Mouse (Mus musculus): ENCODE data around the gene Fbxo28. TPM values are rescaled to one million over a fixed set of nuclear protein-coding genes. Genes with fewer than 3 reads are reported as not detected.

Gene Fbxo28
- 40.4 and 42.3 TPM in 2 replicates for polyA plus RNA-seq (2014; fragmentation: Nextera tagmentation; extraction: Ambion mirVana)

DNA sequence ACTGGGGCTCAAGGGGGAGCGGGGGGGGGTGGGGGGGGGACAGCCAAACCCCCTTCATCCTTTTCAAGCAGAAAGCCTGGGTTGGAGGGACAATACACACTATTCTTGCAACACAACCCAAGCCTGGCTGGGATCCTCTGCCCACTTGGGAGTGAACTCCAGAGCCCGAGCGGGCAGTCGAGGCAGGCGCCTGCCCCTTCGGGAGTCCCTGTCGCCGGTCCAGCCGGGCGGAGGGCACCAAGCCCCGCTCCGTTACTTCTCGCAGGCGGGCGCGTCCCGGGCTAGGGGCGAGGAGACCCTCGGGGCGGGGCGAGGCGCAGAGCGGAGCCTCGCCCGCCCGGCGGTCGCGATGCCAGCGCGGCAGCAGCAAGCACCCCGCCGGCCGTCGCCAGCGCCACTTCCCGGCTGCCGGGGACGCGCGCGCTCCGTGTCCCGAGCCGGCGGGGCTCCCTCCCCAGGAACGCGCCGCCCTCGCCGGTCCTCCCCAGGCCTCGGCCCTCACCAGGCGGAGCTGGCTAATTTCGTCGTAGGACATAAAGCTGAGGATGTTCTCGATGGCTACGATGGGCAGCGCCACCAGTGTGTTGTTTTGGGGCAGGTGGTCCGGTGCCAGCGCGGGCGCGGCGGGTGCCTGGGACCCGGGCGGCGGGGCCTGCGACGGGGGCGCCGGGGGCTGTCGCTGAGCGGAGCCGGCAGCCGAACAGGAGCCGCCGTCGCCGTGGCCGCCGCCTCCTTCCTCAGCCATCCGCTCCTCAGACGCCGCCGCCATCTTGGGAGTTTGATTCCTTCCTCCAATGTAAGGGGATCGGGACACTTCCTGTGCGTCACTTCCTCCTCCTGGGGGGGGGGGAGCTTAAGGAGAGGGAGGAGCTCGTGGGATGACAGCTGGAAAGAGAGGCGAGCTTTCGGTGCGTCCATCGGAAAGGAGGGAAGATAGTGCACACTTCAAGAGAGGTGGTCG is at the start of gene Fbxo28:
Gene Fbxo28 (minus strand): TSS at position 809 of the 961 bp plus-strand sequence.
- Histone ChIP-seq H3K27me3 (ENCODE audit: control insufficient read depth, insufficient read depth, low read length) (no peaks in the 10 kb centered on the region; the same call in 1 of the 2 replicates), H3K27ac (ENCODE audit: low read depth, low read length) (peak within 1 kb of the TSS; percentile 77), H3K4me1 (ENCODE audit: control insufficient read depth, insufficient read depth, low read length) (peaks cover 15% of the 10 kb centered on the region), H3K4me2 (ENCODE audit: low read depth, low read length) (peak within 1 kb of the TSS; percentile 64), H3K36me3 (ENCODE audit: control insufficient read depth, insufficient read depth, low read length) (no peaks in the 10 kb centered on the region), H3K9me3 (ENCODE audit: control insufficient read depth, low read length) (no peaks in the 10 kb centered on the region), H3K4me3 (ENCODE audit: low read depth, low read length) (peak within 1 kb of the TSS; percentile 91), H3K9ac (replicated peaks; ENCODE audit: low read depth, low read length) (peak within 1 kb of the TSS; percentile 87)
- under 1% methylated on average over 74 of the region's 93 CpGs for WGBS
- peak; percentile 96 for ATAC-seq (ENCODE audit: low read depth)

DNA sequence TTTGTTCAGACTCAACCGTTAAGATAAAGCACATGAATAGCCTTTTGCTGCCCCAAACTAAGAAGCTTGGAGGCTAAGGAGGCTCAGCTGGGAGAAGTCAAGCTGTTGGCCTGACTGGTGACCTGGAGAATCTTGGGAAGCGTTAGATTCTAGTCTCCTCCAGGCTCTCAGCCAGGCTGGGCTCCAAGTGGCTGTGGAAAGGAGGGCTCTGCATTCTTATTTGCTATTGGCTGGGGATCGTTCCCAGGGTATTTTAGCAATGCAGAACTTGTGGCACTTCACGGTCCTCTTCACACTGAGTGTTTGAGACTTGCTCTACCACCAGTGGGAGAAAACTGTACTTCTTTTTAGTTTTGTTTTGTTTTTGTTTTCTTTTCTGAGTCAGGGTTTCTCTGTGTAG is 47.3 kb upstream of the Fbxo28 start:
- 60% methylated on average over 4 of the region's 4 CpGs for WGBS
- Histone ChIP-seq H3K4me3 (ENCODE audit: low read depth, low read length) (no peak overlapping the region), H3K4me2 (ENCODE audit: low read depth, low read length) (no peak overlapping the region), H3K27ac (ENCODE audit: low read depth, low read length) (no peak overlapping the region), H3K4me1 (ENCODE audit: control insufficient read depth, insufficient read depth, low read length) (no peaks in the 10 kb centered on the region), H3K9me3 (ENCODE audit: control insufficient read depth, low read length) (no peaks in the 10 kb centered on the region), H3K36me3 (ENCODE audit: control insufficient read depth, insufficient read depth, low read length) (no peaks in the 10 kb centered on the region), H3K9ac (replicated peaks; ENCODE audit: low read depth, low read length) (no peak overlapping the region), H3K27me3 (ENCODE audit: control insufficient read depth, insufficient read depth, low read length) (no peaks in the 10 kb centered on the region)
- ATAC-seq (ENCODE audit: low read depth) = no peak

DNA sequence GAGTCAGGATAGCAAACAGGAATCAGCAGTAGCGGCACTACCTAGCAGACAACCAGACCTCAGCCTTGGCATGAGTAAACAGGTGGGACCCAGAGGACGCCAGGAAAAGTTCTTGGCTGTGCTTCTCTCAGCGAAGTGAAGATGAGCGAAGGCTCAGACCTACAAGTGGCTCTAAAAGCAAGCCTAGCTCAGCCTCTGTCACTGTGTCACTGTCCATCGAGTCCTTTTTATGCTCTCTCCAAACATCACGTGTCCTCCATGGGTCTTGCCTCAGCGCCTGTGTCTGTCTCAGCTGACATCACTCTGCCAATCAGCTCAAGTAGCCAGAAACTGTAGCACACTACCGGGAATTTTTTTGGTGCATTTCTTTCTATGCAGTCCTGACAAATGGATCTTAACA is 45.0 kb upstream of the Fbxo28 start:
- H3K4me1 ChIP-seq (ENCODE audit: control insufficient read depth, insufficient read depth, low read length) = no peaks in the 10 kb centered on the region
- no peak for ATAC-seq (ENCODE audit: low read depth)
- no peak overlapping the region for H3K4me2 ChIP-seq (ENCODE audit: low read depth, low read length)
- no peaks in the 10 kb centered on the region for H3K36me3 ChIP-seq (ENCODE audit: control insufficient read depth, insufficient read depth, low read length)
- no peaks in the 10 kb centered on the region for H3K9me3 ChIP-seq (ENCODE audit: control insufficient read depth, low read length)
- H3K27ac ChIP-seq (ENCODE audit: low read depth, low read length) = no peak overlapping the region
- H3K4me3 ChIP-seq (ENCODE audit: low read depth, low read length) = no peak overlapping the region
- WGBS = 92% methylated on average over 8 of the region's 8 CpGs
- H3K27me3 ChIP-seq (ENCODE audit: control insufficient read depth, insufficient read depth, low read length) = no peaks in the 10 kb centered on the region
- H3K9ac ChIP-seq (replicated peaks; ENCODE audit: low read depth, low read length) = no peak overlapping the region

DNA sequence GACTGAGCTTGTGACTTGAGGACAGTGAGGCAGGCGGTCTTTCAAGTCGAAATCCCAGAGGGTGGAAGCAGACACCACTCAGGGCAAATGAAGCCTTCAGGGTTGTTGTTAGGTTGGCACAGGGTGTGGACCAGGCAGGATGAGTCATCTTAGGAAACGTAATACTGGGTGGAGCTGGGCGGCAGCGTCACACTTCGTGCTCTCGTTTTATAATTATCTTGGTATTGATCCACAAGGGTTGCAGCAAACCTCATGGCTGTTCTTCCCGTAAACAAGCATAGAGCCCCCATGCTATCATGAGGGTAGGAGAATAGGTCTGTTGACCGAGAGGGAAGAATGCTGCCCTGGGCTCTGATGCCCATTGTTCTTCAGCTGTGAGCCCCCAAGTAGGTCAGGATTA is 41.7 kb upstream of the Fbxo28 start:
- no peak for ATAC-seq (ENCODE audit: low read depth)
- Histone ChIP-seq H3K9me3 (ENCODE audit: control insufficient read depth, low read length) (no peaks in the 10 kb centered on the region), H3K27me3 (ENCODE audit: control insufficient read depth, insufficient read depth, low read length) (no peaks in the 10 kb centered on the region), H3K27ac (ENCODE audit: low read depth, low read length) (no peak overlapping the region), H3K9ac (replicated peaks; ENCODE audit: low read depth, low read length) (no peak overlapping the region), H3K4me2 (ENCODE audit: low read depth, low read length) (no peak overlapping the region), H3K4me3 (ENCODE audit: low read depth, low read length) (no peak overlapping the region), H3K36me3 (ENCODE audit: control insufficient read depth, insufficient read depth, low read length) (no peaks in the 10 kb centered on the region), H3K4me1 (ENCODE audit: control insufficient read depth, insufficient read depth, low read length) (no peaks in the 10 kb centered on the region)
- WGBS = 68% methylated on average over 9 of the region's 9 CpGs

DNA sequence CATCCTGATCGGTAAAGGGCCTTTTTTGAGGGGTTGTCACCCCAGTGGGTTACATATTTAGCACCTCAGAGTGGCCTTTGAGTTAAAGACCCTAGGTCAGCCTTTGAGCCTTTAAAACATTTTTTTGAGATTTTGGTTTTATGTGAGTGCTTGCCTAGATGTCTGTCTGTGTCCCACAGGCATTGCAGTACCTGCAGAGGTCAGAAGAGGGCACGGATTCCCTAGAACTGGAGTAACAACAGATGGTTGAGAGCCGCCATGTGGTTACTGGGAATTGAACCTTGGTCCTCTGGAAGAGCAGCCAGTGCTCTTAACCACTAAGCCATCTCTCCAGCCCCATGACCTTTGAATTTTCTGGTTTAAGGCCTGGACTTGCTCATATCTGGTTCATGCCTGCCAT is 39.9 kb upstream of the Fbxo28 start:
- Histone ChIP-seq H3K27ac (ENCODE audit: low read depth, low read length) (no peak overlapping the region), H3K4me2 (ENCODE audit: low read depth, low read length) (no peak overlapping the region), H3K4me3 (ENCODE audit: low read depth, low read length) (no peak overlapping the region), H3K9ac (replicated peaks; ENCODE audit: low read depth, low read length) (no peak overlapping the region), H3K9me3 (ENCODE audit: control insufficient read depth, low read length) (no peaks in the 10 kb centered on the region), H3K4me1 (ENCODE audit: control insufficient read depth, insufficient read depth, low read length) (no peaks in the 10 kb centered on the region), H3K27me3 (ENCODE audit: control insufficient read depth, insufficient read depth, low read length) (no peaks in the 10 kb centered on the region), H3K36me3 (ENCODE audit: control insufficient read depth, insufficient read depth, low read length) (no peaks in the 10 kb centered on the region)
- ATAC-seq (ENCODE audit: low read depth) = no peak
- 75% methylated on average over 3 of the region's 3 CpGs for WGBS

DNA sequence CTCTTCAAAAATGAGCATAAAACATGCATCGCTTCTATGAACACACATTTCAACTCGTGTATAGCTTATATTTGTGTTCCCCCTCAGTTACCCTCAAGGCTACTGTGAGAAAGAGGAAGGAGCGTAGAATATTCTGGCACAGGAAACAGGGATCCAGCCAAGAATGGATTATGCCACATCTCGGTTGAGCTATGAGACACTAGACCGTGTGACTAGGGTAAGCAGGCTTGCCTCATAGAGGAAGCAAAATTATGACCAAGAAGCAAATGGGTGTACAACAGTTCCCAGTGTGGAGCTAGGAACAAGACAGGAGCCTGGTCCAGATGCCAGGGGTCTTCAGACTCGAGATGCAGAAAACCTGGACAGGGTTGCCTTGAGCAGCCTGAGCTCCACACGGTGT is 39.3 kb upstream of the Fbxo28 start:
- H3K4me2 ChIP-seq (ENCODE audit: low read depth, low read length) = no peak overlapping the region
- no peaks in the 10 kb centered on the region for H3K36me3 ChIP-seq (ENCODE audit: control insufficient read depth, insufficient read depth, low read length)
- no peaks in the 10 kb centered on the region for H3K27me3 ChIP-seq (ENCODE audit: control insufficient read depth, insufficient read depth, low read length)
- H3K9me3 ChIP-seq (ENCODE audit: control insufficient read depth, low read length) = no peaks in the 10 kb centered on the region
- no peak overlapping the region for H3K9ac ChIP-seq (replicated peaks; ENCODE audit: low read depth, low read length)
- no peaks in the 10 kb centered on the region for H3K4me1 ChIP-seq (ENCODE audit: control insufficient read depth, insufficient read depth, low read length)
- H3K4me3 ChIP-seq (ENCODE audit: low read depth, low read length) = no peak overlapping the region
- H3K27ac ChIP-seq (ENCODE audit: low read depth, low read length) = no peak overlapping the region
- no peak for ATAC-seq (ENCODE audit: low read depth)
- WGBS = 84% methylated on average over 7 of the region's 7 CpGs

DNA sequence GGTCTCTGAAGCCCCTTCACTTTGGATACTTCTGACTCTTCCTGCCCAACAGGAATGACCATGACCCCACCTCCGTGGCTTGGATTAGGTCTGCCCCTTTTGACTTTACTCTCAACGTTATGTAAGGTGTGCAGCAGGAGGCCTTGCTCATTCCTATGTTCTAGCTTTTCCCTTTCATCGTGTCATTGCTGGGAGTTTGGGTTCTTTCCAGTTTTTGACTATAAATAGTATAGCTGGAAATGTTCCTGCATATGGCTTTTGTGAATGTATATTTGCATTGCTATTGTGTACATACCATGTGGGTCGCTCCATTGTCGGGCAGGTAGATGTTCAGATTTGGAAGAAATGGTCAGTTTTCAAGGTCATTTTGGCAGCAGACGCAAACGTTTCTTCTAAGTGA is 37.4 kb upstream of the Fbxo28 start:
- Histone ChIP-seq H3K9me3 (ENCODE audit: control insufficient read depth, low read length) (no peaks in the 10 kb centered on the region), H3K9ac (replicated peaks; ENCODE audit: low read depth, low read length) (no peak overlapping the region), H3K36me3 (ENCODE audit: control insufficient read depth, insufficient read depth, low read length) (no peaks in the 10 kb centered on the region), H3K27ac (ENCODE audit: low read depth, low read length) (no peak overlapping the region), H3K27me3 (ENCODE audit: control insufficient read depth, insufficient read depth, low read length) (no peaks in the 10 kb centered on the region), H3K4me3 (ENCODE audit: low read depth, low read length) (no peak overlapping the region), H3K4me2 (ENCODE audit: low read depth, low read length) (no peak overlapping the region), H3K4me1 (ENCODE audit: control insufficient read depth, insufficient read depth, low read length) (no peaks in the 10 kb centered on the region)
- no peak for ATAC-seq (ENCODE audit: low read depth)
- WGBS = 86% methylated on average over 7 of the region's 7 CpGs

DNA sequence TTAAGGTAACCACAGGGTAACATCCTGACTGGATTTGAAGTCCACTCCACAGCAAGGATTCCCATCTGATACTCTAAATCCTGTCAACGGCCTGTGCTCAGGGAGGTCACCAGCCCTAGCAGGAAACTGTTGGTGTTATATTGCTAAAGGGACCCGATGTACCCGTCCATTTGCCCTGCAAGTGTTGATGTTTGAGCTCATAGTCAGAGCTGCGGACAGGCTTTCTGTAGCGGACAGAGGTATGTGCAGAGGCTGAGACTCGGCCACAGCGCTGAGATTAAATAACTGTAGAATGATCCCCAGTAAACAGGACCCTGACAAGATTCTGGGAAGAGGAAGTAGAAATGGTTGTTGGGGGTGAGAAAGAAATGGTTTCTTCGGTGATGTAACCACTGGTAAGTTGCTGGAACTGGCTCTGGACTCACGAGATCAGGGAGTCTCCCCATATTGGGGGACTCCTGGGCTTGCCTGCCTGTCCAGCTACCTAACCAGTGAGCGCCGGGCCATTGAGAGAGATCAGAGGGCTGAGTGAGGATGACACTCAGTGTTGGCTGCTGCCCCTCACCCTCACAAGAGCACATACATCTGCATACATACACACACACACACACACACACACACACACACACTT is 36.9 kb upstream of the Fbxo28 start:
- ATAC-seq (ENCODE audit: low read depth) = no peak
- 88% methylated on average over 11 of the region's 11 CpGs for WGBS
- Histone ChIP-seq H3K4me1 (ENCODE audit: control insufficient read depth, insufficient read depth, low read length) (no peaks in the 10 kb centered on the region), H3K36me3 (ENCODE audit: control insufficient read depth, insufficient read depth, low read length) (no peaks in the 10 kb centered on the region), H3K27ac (ENCODE audit: low read depth, low read length) (no peak overlapping the region), H3K27me3 (ENCODE audit: control insufficient read depth, insufficient read depth, low read length) (no peaks in the 10 kb centered on the region), H3K4me3 (ENCODE audit: low read depth, low read length) (no peak overlapping the region), H3K9me3 (ENCODE audit: control insufficient read depth, low read length) (no peaks in the 10 kb centered on the region), H3K4me2 (ENCODE audit: low read depth, low read length) (no peak overlapping the region), H3K9ac (replicated peaks; ENCODE audit: low read depth, low read length) (no peak overlapping the region)

DNA sequence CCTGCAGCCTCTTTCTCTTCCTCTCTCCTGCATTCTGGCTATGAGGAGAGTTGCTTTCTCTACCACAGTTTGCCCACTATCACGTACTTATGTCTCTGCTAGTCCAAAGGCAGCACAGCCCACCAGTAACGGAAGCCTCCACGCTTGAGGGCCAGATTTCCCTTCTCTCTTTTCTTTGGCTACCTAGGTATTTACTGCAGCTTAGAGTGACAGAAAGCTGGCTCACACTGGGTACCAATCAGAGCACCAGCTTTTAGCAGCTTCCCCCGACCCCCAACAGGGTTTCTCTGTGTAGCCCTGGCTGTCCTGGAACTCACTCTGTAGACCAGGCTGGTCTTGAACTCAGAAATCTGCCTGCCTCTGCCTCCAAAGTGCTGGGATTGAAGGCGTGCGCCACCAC is 36.1 kb upstream of the Fbxo28 start:
- Histone ChIP-seq H3K27me3 (ENCODE audit: control insufficient read depth, insufficient read depth, low read length) (no peaks in the 10 kb centered on the region), H3K27ac (ENCODE audit: low read depth, low read length) (no peak overlapping the region), H3K4me3 (ENCODE audit: low read depth, low read length) (no peak overlapping the region), H3K4me2 (ENCODE audit: low read depth, low read length) (no peak overlapping the region), H3K9ac (replicated peaks; ENCODE audit: low read depth, low read length) (no peak overlapping the region), H3K4me1 (ENCODE audit: control insufficient read depth, insufficient read depth, low read length) (no peaks in the 10 kb centered on the region), H3K36me3 (ENCODE audit: control insufficient read depth, insufficient read depth, low read length) (no peaks in the 10 kb centered on the region), H3K9me3 (ENCODE audit: control insufficient read depth, low read length) (no peaks in the 10 kb centered on the region)
- ATAC-seq (ENCODE audit: low read depth) = no peak
- WGBS = 84% methylated on average over 6 of the region's 6 CpGs

Data from neural tube, embryonic 14.5 days (tissue).